Mouse (Mus musculus): ENCODE results near the gene Fgfr2. TPM values are rescaled to one million over a fixed set of nuclear protein-coding genes. Genes with fewer than 3 reads are reported as not detected.
A peak's percentile ranks its signal among the peaks of the same experiment; 100 is the strongest.

The Fgfr2 gene
- polyA plus RNA-seq, 1 experiment from 2014 or later = 18.5 TPM

- 91% methylated on average over 12 of the region's 12 CpGs for WGBS (ENCODE audit: insufficient replicate concordance)
These were observed 400.5 kb downstream of the Fgfr2 start for GRCm38 (mm10) chr7:132722401-132723370.

GRCm38 (mm10) chr7:132720562-132720961 lies 402.6 kb downstream of the Fgfr2 start:
- ATAC-seq = no peak
- Histone ChIP-seq H3K36me3 (peaks cover 58% of the 10 kb centered on the region), H3K4me2 (no peak overlapping the region), H3K27me3 (replicated peaks) (no peaks in the 10 kb centered on the region), H3K9me3 (replicated peaks) (no peaks in the 10 kb centered on the region), H3K9ac (0 out of 2 replicates have a peak overlapping the region, but pooled peaks have one; percentile 12), H3K4me3 (no peak overlapping the region), H3K27ac (peak overlapping the region; percentile 53; the same call in 1 of the 2 replicates), H3K4me1 (peaks cover 82% of the 10 kb centered on the region)
- 75% methylated on average over 8 of the region's 8 CpGs for WGBS (ENCODE audit: insufficient replicate concordance)

More at GRCm38 (mm10) chr7:132722401-132723370, 400.5 kb downstream of the Fgfr2 start:
- no peaks in the 10 kb centered on the region for H3K27me3 ChIP-seq (replicated peaks)
- H3K4me1 ChIP-seq = peaks cover 77% of the 10 kb centered on the region
- H3K4me2 ChIP-seq = no peak overlapping the region
- H3K9me3 ChIP-seq (replicated peaks) = no peaks in the 10 kb centered on the region
- ATAC-seq = no peak
- no peak overlapping the region for H3K4me3 ChIP-seq
- H3K36me3 ChIP-seq = peaks cover 65% of the 10 kb centered on the region
- H3K9ac ChIP-seq = peak overlapping the region; percentile 22
- H3K27ac ChIP-seq = peak overlapping the region; percentile 76

DNA sequence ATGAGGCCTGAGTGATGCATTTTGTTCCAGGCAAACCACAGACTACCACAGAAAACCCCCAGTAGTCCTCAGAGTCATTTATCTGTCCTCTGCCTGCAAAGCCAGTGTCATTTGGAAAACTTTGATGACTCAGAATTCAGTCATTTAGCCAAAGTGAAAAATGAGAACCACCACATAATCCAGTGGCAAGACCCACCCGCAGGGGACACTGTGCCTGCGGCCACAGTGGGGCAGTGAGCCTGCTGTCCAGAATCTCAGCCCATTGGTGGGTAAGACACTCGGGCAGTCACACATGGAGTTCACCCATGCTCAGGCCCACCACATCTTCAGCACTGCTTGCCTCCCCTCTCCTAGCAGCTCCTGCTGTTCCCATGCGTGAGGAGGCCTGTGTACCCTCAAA lies 403.6 kb downstream of the Fgfr2 start:
- peaks cover 62% of the 10 kb centered on the region for H3K36me3 ChIP-seq
- H3K4me1 ChIP-seq = peaks cover 80% of the 10 kb centered on the region
- H3K4me2 ChIP-seq = no peak overlapping the region
- 85% methylated on average over 4 of the region's 4 CpGs for WGBS (ENCODE audit: insufficient replicate concordance)
- H3K27ac ChIP-seq = peak overlapping the region; percentile 53; the same call in 1 of the 2 replicates
- no peak overlapping the region for H3K4me3 ChIP-seq
- no peak for ATAC-seq
- H3K9me3 ChIP-seq (replicated peaks) = no peaks in the 10 kb centered on the region
- H3K9ac ChIP-seq = no peak overlapping the region
- no peaks in the 10 kb centered on the region for H3K27me3 ChIP-seq (replicated peaks)

DNA sequence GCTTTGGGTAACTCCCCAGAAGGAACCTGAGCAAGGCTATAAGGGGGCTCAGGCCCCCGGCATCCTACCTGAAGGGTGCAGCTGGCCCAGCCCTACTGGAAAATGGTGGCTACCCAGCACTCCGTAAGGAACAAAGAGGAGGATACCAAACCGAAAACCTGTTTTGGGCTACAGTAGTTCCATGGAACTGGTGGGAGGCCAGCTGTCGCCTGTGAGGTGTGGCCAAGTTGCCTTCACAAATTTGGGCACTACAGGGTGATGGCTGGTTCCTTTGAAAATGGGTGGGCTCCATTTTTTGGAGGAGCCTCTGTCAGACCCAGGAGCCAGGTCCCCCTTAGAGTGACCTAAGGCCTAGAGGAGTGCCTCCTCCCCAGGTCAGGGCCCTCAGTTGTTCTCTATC lies 407.9 kb downstream of the Fgfr2 start:
- ATAC-seq = no peak
- WGBS (ENCODE audit: insufficient replicate concordance) = 92% methylated on average over 4 of the region's 4 CpGs
- Histone ChIP-seq H3K9me3 (replicated peaks) (no peaks in the 10 kb centered on the region), H3K9ac (no peak overlapping the region), H3K4me3 (no peak overlapping the region), H3K4me2 (no peak overlapping the region), H3K27ac (no peak overlapping the region), H3K36me3 (peaks cover 69% of the 10 kb centered on the region), H3K4me1 (peaks cover 80% of the 10 kb centered on the region), H3K27me3 (replicated peaks) (no peaks in the 10 kb centered on the region)

DNA sequence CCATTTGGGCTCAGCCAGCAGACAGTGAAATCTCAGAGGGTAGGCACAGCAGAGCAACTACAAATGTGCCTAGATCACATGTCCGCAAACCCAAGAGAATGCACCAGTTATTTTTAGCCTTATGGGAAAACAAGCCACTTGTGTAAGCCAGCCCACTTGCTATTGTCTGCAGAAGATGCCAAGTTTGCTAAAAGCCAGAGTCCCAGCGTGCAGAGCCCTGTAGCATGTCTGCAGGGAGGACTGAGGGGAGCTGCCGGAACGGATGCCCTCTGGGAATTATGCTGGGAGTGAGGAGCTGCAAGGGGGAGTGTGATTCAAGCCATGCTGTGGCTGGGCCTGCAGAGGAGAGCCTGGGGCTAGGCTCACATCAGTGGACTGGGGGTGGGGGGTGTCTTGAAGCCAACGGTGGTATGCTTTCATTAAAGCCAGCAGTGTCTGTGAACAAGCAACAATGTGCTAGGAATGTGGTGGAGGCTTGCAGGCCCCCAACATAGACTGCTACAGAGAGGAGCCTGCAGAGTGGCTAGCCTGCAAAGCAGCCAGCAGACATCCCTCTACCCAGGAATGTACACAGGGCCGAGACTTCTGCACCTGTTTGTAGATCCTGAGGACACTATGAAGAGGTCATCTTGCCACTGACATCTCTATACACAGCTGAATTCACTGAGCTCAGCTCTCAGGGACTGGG lies 408.8 kb downstream of the Fgfr2 start:
- Histone ChIP-seq H3K4me3 (no peak overlapping the region), H3K9me3 (replicated peaks) (no peaks in the 10 kb centered on the region), H3K4me2 (no peak overlapping the region), H3K36me3 (peaks cover 62% of the 10 kb centered on the region), H3K9ac (no peak overlapping the region), H3K27ac (peak overlapping the region; percentile 73), H3K27me3 (replicated peaks) (no peaks in the 10 kb centered on the region), H3K4me1 (peaks cover 71% of the 10 kb centered on the region)
- no peak for ATAC-seq
- WGBS (ENCODE audit: insufficient replicate concordance) = 64% methylated on average over 6 of the region's 6 CpGs

DNA sequence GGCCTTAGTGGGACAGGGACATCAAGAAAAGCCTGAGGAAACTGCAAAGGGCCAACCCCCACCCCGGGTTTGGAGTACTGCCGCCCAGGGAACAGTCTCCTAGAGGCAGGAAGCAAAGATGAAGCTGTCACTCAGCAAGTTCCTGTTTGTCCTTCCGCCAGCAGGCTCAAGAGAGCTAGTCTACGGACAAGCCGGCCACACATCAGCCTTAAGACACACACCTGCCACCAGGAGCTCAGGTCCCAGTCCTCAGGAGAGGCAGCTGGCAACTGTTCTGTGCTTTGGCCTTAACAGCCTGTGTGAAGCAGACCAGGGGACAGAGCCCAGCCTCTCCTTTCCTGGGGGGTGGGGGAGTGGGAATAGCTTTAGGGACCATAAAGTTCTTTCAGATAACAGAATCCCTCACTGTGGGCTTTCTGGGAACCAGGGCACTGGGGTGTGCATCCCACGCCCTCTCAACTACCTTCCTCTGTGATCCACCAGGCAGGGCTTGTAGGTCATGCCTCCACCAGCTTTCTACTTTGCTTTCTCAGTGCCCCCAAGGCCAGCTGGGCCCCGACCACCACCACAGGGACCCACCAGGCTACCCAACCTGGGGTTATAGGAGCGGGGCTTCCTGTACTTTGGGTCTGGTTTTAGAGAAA lies 409.5 kb downstream of the Fgfr2 start:
- no peak for ATAC-seq
- H3K9me3 ChIP-seq (replicated peaks) = no peaks in the 10 kb centered on the region
- WGBS (ENCODE audit: insufficient replicate concordance) = 43% methylated on average over 8 of the region's 8 CpGs
- peak overlapping the region; percentile 25; the same call in 1 of the 2 replicates for H3K9ac ChIP-seq
- no peaks in the 10 kb centered on the region for H3K27me3 ChIP-seq (replicated peaks)
- peak overlapping the region; percentile 73 for H3K27ac ChIP-seq
- H3K4me1 ChIP-seq = peaks cover 63% of the 10 kb centered on the region
- no peak overlapping the region for H3K4me3 ChIP-seq
- peak overlapping the region; percentile 19; the same call in 1 of the 2 replicates for H3K4me2 ChIP-seq
- peaks cover 54% of the 10 kb centered on the region for H3K36me3 ChIP-seq

DNA sequence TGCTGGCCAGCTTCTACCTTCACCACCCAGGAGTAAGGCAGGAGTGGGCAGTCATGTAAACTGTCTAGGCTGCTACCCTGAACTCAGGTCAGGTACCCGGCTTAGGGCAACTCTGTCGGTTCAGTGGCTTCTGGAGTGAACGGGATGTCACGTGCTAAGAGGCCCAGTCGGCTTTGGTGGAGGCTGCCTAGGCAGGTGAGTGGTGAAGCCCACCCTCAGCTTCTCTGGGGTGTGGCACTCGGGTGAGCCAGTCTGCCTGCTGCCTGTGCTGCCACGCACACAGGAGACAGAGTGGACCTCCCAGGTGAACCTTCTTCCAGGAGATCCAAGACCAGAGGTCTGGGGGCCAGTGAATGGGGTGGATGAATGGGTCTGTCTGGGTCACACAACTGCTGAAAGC lies 410.2 kb downstream of the Fgfr2 start:
- peaks cover 50% of the 10 kb centered on the region for H3K36me3 ChIP-seq
- no peak overlapping the region for H3K4me3 ChIP-seq
- peaks cover 57% of the 10 kb centered on the region for H3K4me1 ChIP-seq
- peak overlapping the region; percentile 73; the same call in 1 of the 2 replicates for H3K27ac ChIP-seq
- H3K27me3 ChIP-seq (replicated peaks) = no peaks in the 10 kb centered on the region
- H3K9me3 ChIP-seq (replicated peaks) = no peaks in the 10 kb centered on the region
- H3K9ac ChIP-seq = no peak overlapping the region
- ATAC-seq = no peak
- 61% methylated on average over 7 of the region's 7 CpGs for WGBS (ENCODE audit: insufficient replicate concordance)
- no peak overlapping the region for H3K4me2 ChIP-seq

DNA sequence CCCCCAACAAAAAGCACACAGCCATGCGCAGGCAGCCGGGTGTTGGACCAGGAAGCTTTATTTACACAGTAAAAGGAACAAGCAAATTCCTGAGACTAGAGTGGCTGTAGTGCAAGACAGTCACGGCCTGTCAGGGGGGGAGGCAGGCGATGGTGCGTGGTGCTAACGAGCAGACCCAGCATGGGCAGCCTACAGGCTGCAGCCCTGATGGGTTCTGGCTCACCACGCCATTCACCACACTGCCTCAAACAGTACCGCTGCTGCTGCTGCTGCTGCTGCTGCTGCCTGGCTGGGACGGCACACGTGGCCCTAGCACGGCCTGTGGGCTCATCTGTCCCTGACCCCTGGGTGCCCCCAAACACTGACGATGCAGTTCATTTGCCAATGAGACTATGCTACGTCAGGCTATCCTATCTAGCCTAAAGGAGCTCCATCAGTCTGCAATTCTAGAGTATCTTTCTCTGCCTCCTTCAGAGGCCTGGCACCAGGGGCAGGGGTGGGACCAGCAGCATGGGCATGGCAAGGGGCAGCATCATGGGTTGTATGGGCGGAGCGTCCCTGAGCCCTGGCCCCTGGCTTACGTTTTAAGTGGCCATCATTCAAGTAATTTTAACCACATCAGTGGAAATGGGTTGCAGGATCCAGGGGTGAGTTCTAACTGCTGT lies 411.0 kb downstream of the Fgfr2 start:
- peak; percentile 11; the same call in 1 of the 2 replicates for ATAC-seq
- H3K9me3 ChIP-seq (replicated peaks) = no peaks in the 10 kb centered on the region
- H3K27ac ChIP-seq = no peak overlapping the region
- no peak overlapping the region for H3K4me3 ChIP-seq
- no peaks in the 10 kb centered on the region for H3K27me3 ChIP-seq (replicated peaks)
- H3K36me3 ChIP-seq = peaks cover 50% of the 10 kb centered on the region
- H3K4me1 ChIP-seq = peaks cover 49% of the 10 kb centered on the region
- WGBS (ENCODE audit: insufficient replicate concordance) = 60% methylated on average over 16 of the region's 16 CpGs
- H3K4me2 ChIP-seq = 0 out of 2 replicates have a peak overlapping the region, but pooled peaks have one; percentile 2
- no peak overlapping the region for H3K9ac ChIP-seq

DNA sequence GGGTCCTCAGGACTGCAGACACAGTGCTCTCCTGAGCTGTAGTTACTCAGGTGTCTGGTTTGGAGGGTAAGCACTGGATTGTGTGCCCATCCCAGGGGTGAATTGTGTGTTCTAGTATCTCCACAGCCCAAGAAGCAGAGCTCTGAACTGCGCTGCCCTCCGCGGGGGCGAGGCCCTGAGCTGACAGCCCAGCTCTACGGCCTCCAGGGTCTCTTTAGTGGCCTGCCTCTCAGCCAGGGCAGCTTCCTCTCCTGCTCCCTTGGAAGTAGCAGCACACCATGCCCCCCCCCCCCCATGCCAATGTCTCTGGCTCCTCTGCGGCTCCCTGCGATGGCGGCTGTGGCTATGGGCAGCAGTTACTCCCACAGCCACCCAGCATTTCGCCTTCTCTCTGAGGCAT lies 411.6 kb downstream of the Fgfr2 start:
- peaks cover 50% of the 10 kb centered on the region for H3K36me3 ChIP-seq
- peaks cover 45% of the 10 kb centered on the region for H3K4me1 ChIP-seq
- 0 out of 2 replicates have a peak, but pooled peaks have one; percentile 5 for ATAC-seq
- no peak overlapping the region for H3K27ac ChIP-seq
- 79% methylated on average over 9 of the region's 9 CpGs for WGBS (ENCODE audit: insufficient replicate concordance)
- no peaks in the 10 kb centered on the region for H3K27me3 ChIP-seq (replicated peaks)
- H3K4me3 ChIP-seq = no peak overlapping the region
- H3K9ac ChIP-seq = no peak overlapping the region
- H3K9me3 ChIP-seq (replicated peaks) = no peaks in the 10 kb centered on the region
- 0 out of 2 replicates have a peak overlapping the region, but pooled peaks have one; percentile 2 for H3K4me2 ChIP-seq

GRCm38 (mm10) chr7:132705130-132705529 lies 418.0 kb downstream of the Fgfr2 start:
- Histone ChIP-seq H3K36me3 (no peaks in the 10 kb centered on the region), H3K4me1 (peaks cover 2% of the 10 kb centered on the region), H3K9me3 (replicated peaks) (no peaks in the 10 kb centered on the region), H3K4me2 (no peak overlapping the region), H3K9ac (no peak overlapping the region), H3K4me3 (no peak overlapping the region), H3K27me3 (replicated peaks) (no peaks in the 10 kb centered on the region), H3K27ac (no peak overlapping the region)
- peak; percentile 28; the same call in 1 of the 2 replicates for ATAC-seq
- 79% methylated on average over 7 of the region's 7 CpGs for WGBS (ENCODE audit: insufficient replicate concordance)

- no peaks in the 10 kb centered on the region for H3K27me3 ChIP-seq (replicated peaks)
These were observed 418.8 kb downstream of the Fgfr2 start for GRCm38 (mm10) chr7:132704310-132704875.

More at GRCm38 (mm10) chr7:132704310-132704875, 418.8 kb downstream of the Fgfr2 start:
- H3K4me3 ChIP-seq = no peak overlapping the region
- WGBS (ENCODE audit: insufficient replicate concordance) = 79% methylated on average over 8 of the region's 8 CpGs
- H3K9ac ChIP-seq = no peak overlapping the region
- peaks cover 7% of the 10 kb centered on the region for H3K4me1 ChIP-seq
- no peaks in the 10 kb centered on the region for H3K36me3 ChIP-seq
- no peaks in the 10 kb centered on the region for H3K9me3 ChIP-seq (replicated peaks)
- no peak for ATAC-seq
- H3K27ac ChIP-seq = no peak overlapping the region
- H3K4me2 ChIP-seq = no peak overlapping the region

Data from liver, embryonic 12.5 days (tissue).